Mouse (Mus musculus): ENCODE measurements around the gene Sycp3.

- TF ChIP-seq TAL1 (IDR thresholded peaks at IDR 0.05; ENCODE audit: low read length) = no peak
- TF ChIP-seq GATA1 (IDR thresholded peaks at IDR 0.05; ENCODE audit: low read length) = no peak
These were observed 54.3 kb downstream of the Sycp3 start for GRCm38 (mm10) chr10:88513574-88514135.
